Mouse (Mus musculus) thymus, postnatal 10 days (tissue): Measurements from ENCODE around the gene Cycs.

ENCODE experiments used
- DNase-seq, 2 experiments: peaks; one replicate each; pipeline ENCODE4 v3.0.0; 2021; ENCODE audit warnings: low spot score in 2 of 2

Gene Cycs

DNA sequence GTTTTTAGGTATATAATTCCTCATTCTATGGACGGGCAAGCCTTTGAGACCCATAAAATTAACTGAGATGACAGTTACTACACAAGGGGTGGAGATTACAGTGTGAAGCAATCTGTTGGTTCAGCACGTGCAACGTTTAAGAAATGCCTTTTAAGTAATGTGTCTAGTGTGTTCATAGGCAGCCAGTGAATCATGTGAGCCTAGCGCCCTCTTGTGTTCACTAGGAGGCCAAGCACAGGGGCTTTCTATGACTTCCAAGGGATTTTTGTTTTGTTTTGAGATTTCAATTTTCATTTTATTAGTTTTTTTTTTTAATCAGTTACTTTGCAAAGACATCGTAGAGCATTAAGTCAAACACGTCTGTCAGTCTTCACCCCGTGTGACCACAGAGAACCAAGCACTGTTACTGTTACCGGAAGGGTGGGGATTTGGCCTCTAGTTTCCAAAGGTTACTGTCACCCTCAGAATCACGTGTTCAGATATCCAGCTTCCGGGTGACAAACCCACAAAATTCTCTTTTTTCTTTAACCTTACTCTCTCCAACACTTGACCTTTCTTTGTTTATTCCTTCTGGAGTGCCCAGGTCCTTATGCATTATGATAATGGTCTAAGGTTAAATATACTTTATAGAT is 20.8 kb downstream of the Cycs start:
- peak in 1 of 2 experiments; percentile 48 for DNase-seq

DNA sequence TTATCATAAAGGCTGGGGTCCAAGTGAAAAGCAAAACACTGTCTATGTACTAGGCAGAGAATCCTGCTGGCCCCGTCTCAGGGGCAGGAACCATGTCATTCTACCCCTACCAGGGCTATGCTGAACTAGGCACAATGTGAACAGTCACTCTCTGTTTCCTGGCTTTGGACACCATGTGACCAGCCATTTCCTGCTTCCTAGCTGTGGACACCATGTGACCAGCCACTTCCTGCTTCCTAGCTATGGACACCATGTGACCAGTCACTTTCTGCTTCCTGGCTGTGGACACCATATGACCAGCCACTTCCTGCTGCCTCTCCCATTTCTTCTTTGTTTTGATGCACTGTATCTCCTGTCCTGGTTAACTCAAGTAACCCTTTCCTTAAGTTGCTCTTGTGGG is 23.8 kb downstream of the Cycs start:
- no peak for DNase-seq

DNA sequence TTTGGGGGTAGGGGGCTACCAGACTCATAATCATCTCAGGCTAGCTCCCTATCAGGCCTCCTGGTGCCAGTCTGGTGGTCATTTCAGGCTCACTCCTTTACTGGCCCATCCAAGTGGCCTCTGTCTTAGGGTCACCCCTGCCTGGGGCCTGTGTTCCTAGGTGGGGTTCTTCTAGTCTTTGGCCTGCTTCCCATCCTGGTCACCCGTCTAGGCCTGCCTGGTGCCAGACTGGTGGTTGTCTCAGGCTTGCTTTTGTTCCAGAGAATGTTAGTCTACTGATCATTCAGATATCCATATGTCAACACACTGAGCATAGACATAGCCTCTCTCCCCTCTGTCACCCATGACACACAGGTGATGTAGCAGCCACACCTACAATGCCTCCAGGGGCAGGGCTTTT is 26.7 kb downstream of the Cycs start:
- no peak for DNase-seq

DNA sequence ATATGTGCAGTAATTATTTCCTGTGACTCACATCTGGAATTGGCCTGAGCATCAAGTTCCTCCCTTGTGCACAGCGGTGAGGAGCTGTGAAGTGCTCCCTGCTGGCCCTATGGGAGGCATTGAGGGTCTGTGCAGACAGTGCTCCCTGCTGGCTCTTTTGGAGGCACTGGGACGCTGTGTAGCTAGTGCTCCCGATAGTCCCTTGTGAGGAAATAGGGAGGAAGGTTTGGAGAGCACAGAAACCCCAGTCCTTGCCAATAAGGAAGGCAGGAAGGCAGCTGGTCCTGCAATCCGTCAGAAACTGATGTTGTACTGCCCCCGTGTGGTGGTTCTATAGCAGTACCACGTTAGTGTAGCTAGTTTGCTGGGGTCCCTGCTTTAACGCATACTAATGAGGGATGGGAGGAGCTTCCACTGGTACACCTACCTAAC is 29.9 kb downstream of the Cycs start:
- peak; percentile 52 to 87 for DNase-seq

DNA sequence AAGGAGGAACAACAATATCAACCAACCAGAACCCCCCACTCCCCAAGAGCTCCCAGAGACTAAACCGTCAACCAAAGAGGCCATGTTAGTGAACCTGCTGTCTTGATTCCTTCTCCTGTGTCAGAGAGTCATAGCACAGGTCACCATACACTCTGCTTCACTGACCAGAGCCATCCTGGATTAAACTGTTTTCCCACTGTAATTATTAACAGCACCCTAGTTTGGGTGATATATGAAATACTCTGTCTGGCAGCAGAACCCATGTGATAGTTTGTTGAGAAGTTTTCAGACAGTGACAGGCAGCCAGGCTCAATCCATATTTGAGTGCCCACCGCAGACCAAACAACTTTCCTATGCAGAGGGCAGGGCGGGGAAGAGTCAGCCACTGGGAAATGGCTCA is 31.0 kb downstream of the Cycs start:
- no peak for DNase-seq

DNA sequence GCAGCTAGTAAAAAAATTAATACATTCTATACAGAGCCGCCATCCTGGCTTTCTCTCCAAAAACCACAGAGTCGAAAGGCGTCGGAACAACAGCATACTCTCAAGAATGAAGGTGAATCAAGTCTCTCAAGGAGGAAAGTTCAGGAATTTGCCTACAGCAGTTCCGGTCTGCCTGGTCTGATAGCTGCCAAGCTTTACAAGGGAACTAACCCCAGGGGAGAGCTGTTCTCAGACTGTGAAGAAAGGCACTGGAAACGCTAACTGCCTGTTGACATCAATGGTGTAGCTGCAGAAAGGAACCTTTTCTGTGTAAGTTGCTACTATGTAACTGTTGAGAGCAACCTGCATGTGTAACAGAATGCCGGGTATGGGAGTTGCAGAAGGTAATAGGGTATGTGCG is 34.4 kb downstream of the Cycs start:
- DNase-seq, result no peak

DNA sequence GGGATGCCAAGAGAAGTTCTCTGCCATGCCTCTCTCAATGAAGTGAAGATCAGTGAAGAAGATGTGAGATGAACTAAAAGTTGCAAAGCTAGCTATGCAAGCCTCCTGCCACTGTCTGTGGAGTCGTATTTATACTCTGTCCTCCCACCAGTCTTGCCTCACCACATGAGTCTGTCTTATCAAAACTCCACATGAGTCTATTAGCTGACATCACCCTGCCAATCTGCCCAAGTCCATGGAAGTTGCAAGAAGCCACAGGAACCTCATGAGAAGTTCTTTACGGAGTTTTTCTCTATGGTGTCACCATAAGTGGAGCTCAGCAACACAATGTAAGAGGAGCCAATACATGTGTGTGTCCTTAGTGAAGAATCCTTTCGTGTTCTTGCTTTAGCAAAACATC is 35.3 kb downstream of the Cycs start:
- no peak for DNase-seq

DNA sequence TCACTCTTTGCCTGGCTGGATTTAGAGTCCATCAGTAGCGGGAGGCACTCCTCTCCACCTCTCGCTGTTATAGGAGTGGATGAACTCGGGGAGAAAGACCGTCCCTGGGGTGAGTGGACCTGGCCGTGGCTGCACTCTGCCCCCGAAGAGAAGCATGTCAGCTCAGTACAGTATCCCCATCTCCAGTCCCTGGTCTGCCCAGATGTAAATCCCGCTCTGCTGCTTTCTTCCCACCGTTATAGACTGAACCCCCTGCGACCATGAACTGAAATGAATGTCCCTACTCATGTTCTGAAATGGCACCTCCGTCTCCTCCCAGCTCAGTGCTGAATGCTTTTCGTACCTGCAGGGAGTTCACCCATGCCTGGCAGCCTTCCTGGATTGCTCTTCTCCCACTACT is 37.1 kb downstream of the Cycs start:
- DNase-seq, result no peak

DNA sequence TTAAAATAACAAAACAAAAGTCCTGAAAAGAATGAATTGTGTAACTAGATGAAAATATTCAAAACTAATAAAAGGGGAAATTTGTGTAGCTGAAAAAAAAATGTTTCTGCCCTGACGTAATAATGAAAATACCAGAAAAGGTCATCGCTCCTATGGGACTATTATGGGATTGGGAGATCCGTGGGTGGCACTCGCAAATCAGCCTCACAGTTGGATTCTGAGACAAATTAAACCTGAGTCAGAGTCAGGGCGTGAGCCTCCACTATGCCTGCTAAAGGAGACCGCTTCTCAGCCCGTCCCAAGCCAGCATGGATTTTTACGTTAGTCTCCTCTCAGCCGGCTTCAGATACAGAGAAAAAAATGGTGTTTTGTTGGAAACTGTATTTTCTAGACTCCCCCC is 38.9 kb downstream of the Cycs start:
- no peak for DNase-seq

DNA sequence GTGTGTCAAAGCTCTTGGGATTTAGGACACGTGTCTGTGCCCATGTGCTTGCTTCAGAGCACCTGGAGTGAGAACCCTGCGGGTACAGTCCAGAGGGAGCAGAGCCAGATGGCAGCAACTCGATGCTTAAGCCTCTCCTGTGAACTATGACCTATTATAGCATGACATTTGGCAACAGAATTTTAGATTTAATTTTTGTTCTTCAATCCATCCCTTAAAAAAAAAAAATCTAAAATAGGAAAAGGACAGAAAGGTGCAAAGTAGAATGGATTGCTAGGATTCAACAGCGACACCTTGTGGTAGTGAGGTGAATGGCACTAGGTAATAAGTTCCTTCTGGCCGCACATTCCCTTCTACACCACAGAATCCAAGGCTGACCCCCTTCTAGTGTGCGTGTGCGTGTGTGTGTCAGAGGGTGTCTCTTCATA is 39.7 kb downstream of the Cycs start:
- DNase-seq, result peak; percentile 27 to 72

DNA sequence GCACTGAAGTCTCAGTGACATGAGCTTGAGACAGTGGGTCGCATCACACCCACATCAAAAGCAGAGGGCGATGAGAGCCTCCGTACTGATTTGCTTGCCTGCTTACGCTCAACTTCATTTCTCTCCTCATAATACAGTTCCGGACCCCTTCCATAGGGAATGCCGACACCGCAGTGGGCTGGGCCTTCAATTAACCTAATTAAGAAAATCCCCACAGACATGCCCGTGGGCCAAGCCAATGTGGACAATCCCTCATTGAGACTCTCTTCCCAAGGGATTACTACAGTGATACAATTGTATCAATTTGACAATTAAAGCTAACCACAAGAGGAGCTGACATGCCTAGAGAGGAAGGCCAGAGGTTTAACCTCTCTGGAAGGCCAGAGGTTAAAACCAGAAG is 40.5 kb downstream of the Cycs start:
- DNase-seq, result no peak

DNA sequence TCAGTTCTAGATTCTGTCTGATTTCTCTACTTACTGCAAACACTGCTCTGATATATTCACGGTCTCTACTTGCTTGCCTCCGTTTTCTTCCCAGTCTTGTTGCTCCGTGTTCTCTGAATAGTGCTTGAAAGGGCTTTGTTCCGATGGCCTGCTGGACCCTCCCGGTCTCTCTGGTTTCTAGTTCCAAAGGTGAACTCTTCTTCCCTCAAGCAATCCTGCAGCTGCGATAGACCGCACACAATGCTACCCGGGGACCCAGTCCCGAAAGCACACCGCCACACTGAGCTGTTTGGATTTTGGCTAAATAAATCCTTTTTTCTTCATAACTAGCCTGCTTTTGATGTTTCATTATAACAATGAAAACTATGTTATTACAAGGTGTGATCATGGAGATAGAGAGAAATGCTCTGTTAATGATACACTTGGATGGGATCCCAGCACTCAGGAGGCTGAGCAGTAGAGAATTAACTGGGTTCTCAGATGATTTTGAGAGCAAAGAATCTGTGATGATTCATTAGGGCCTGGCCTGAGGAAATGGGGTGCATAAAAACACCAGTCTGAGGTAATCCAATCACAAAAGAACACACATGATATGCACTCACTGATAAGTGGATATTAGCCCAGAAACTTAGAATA is 42.0 kb downstream of the Cycs start:
- no peak for DNase-seq

DNA sequence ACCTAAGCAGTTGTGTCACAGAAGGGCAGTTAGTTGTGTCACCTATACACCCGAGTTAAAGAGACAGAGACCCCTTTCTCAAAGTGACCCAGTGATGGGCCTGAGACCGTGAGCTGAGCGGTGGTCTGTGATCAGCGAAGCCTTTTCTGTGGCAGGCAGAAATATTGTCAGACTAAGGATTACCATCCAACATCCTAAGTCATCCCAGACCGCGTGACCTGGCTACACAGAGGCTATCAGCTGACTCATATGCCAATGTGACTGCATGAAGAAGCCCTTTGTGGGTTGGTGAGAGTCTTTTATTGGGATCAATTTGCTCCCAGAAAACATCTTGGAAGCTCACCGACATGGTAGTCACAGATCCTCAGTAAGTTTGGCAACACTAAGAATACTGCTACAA is 43.6 kb downstream of the Cycs start:
- no peak for DNase-seq

DNA sequence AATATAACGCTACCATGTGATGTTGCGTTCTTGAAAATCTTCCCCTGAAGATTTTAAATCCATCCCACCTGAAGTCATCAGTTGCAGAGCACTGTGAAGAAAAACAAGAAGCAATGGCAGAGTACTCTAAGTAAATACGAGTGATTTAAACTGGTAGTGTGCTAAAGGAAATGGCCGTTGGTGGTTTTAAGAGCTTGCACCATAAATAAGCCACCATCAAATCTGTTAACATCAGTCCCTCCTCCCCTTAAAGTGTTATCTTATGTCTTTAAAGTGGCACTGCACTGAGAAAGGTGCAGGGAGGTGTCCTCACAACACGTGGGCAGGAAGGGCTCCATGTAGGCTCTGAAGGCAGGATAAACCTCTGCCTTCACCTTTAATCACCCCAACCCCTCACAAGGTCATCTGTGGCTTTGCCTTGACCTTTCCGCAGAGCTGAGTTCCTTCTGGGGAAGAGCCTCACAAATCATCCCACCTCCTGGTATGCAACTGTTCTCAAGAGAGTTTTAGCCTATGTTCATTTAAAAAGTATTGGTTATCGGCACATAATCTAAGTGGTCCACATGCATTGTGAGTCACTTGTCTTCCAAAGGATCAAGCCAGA is 44.7 kb downstream of the Cycs start:
- no peak for DNase-seq

DNA sequence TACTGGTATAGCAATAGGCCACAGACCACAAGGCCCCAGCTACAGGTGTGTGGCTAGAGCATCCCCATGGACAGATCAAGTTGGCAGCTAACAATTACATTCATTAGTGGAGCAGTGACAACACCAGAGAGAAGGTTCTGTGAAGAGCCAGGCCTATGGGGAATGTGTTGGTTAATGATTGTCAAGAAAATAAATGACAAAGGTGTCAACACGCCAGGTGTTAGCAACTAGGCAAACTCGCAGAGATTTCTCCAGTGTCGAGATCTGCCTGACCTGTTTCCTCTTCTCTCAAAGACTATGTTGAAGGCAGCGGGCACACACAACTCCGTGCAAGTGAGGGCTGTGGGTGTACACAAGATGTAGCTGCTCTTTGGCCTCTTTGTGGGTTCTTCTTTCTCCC is 46.2 kb downstream of the Cycs start:
- no peak for DNase-seq

DNA sequence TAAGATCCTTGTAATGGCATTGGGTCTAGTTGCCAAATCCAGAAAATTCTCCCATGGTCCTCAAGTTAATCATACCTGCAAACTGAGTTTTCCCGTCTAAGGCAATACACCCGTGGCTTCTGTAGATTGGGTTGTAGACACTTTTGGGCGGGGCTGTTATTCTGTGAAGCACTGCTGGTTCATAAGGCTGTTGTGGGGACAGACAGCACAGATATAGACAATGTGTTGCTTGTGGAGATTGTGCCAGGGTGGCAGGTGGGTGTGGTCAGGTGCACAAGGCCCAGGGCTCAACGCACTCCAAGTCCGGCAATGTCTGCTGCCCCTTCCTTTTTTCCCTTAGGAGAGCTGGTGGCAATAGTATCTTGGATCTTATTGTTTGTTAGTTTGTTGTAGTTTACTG is 48.0 kb downstream of the Cycs start:
- no peak for DNase-seq
